Mouse (Mus musculus): ENCODE results near the gene Rpl18a.

DNA sequence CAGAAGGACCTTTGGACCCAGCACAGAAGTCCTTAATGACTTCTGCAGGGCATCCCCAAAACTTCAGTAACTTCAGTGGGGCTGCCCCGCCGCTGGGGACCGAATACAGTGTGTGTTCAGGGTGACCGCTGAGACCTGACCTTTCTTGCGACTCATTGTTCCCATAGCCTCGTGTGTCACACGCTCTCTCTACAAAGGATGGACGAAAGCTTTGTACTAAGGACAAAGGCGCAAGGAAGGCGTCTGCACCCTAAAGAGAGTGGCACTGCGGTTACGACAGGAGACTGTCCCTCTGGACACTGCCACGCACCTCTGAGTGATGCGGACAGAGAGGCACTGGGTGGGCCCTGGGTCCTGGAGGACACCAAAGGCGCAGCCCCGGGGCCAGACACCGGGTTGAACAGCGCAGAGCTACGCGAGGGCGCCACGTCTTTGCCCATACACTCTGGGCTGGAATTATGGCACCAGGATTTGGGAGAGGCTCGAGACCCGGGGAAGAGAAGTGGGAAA, 32.4 kb downstream of the Rpl18a start:
- TF ChIP-seq CTCF (IDR thresholded peaks at IDR 0.05; ENCODE audit: low read depth, low read length) (no peak), POLR2A (IDR thresholded peaks at IDR 0.05; ENCODE audit: insufficient read depth, low read length) (no peak)
